Mouse (Mus musculus) limb, embryonic 10.5 days (tissue): ENCODE data around the gene Meaf6. TPM values are rescaled to one million over a fixed set of nuclear protein-coding genes. Genes with fewer than 3 reads are reported as not detected.
A peak's percentile ranks its signal among the peaks of the same experiment; 100 is the strongest.

Experiments
- DNase-seq: peaks from one replicate; pipeline ENCODE4 v3.0.0-alpha.2; 2017; ENCODE audit warnings: low spot score
- H3K27ac ChIP-seq: fragments of 300-500 bp; sonication (generic); 2 replicates; pipeline ENCODE4 v1.5.1; 2016; ENCODE audit warnings: mild to moderate bottlenecking
- H3K27me3 ChIP-seq: fragments of 300-500 bp; sonication (generic); 2 replicates; pipeline ENCODE4 v1.6.1; 2016; ENCODE audit warnings: low read depth, mild to moderate bottlenecking; ENCODE audit not compliant: poor library complexity, severe bottlenecking
- H3K36me3 ChIP-seq: fragments of 300-500 bp; sonication (generic); 2 replicates; pipeline ENCODE4 v1.6.1; 2016; ENCODE audit warnings: mild to moderate bottlenecking, moderate library complexity
- H3K4me1 ChIP-seq: fragments of 300-500 bp; sonication (generic); 2 replicates; pipeline ENCODE4 v1.6.1; 2016
- H3K4me3 ChIP-seq: fragments of 300-500 bp; sonication (generic); 2 replicates; pipeline ENCODE4 v1.5.1; 2016; ENCODE audit warnings: mild to moderate bottlenecking, moderate library complexity
- H3K9me3 ChIP-seq: fragments of 300-500 bp; sonication (generic); replicated peaks from 2 replicates; pipeline ENCODE4 v1.6.1; 2016; ENCODE audit warnings: mild to moderate bottlenecking
- WGBS: fragments of 180-500 bp; shearing (Covaris S2); methylation state at CpG from one replicate; pipeline ENCODE4 v1.1.7; 2016; 5-methylcytosine and 5-hydroxymethylcytosine counted together
- polyA plus RNA-seq: library from polyadenylated mRNA; unstranded; fragments of >200 nt; fragmentation: Nextera tagmentation; extraction: Ambion mirVana; gene quantifications from 2 replicates; pipeline ENCODE4 v1.2.1, GENCODE M21; 2016

Meaf6 gene
- polyA plus RNA-seq, 1 experiment from 2014 or later, result 70.9 TPM

DNA sequence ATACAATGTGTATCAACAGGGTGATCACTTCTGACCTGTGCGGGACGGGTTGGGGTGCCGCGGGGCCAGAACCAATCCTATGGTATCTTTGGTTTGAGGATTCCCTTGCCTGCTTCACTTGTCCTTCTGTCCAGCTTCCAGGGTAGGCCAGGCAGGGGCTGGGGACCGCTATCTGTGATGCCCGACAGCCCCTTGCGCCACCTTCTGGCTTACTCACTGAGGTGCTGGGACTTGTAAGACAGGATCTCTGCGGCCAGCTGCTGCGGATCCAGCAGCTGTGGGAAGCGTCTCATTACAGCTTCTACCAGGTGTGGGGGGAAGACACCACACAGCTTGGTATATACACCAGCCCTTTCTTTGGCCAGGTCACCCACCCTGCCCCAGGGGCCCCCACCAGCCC lies 34.1 kb downstream of the Meaf6 start:
- WGBS, result 24% methylated on average over 10 of the region's 10 CpGs
- Histone ChIP-seq H3K27ac (no peak overlapping the region), H3K27me3 (peaks cover 27% of the 10 kb centered on the region), H3K9me3 (no peaks in the 10 kb centered on the region), H3K4me1 (peaks cover 48% of the 10 kb centered on the region), H3K4me3 (no peak overlapping the region), H3K36me3 (no peaks in the 10 kb centered on the region)
- DNase-seq, result peak; percentile 64

DNA sequence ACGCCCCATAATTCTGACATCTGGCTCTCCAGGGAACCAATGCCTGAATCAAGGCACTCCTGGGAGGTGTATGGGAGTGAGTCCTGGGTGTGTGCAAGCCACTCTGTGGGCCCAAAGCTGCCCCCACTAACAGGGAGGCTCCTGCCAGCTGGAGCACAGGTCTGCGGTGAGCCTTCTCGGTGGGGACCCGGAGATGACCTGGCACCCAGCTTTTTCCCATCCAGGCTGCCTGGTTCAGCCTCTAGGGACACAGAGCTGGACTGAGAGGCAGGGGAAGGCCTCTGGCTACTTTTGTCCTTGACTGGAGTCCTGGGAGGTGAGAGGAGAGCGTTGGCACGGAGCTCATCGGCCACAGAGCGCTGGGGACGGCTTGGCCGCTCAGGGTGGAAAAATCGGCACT lies 34.8 kb downstream of the Meaf6 start:
- 95% methylated on average over 11 of the region's 11 CpGs for WGBS
- no peak overlapping the region for H3K4me3 ChIP-seq

DNA sequence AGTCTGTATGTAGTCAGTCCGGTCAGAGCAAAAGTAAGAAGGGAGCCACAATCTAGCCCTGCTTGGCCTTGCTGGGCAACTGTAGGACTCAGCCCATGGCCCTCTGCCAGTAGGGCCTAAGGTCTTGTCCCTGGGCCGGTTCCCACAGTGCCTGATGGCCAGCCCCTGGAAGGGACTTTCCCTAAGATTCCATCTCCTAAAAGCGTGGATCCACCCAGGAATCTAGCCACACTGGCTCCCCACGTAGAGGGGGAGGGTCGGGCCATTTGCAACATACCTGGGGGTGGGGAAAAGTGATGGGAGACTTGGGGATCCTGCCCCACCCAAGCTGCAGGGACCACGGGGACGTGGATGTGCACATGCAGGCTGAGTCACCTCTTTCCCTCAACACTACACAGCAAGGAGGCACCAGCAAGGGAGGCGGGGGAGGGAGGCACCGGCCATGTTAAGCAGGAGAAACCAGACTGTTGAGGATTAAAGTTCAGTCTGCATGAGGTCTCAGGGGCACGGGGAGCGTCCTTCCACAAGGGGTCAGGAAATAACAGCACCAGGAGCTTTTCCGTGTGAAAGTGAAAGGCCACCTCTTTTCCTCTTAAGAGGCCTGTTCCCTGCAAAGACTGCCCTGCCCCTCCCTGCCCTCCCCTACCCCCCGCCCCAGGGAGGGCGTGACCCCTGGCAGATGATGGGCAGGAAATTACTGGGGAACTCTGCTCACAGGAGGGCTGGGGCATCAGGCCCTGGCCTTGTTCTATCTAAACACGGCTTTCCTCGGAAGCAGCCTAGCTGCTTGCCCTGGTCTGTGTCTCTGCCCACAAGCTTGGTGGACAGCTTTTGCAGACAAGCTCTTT lies 37.7 kb downstream of the Meaf6 start:
- peaks cover 55% of the 10 kb centered on the region for H3K27me3 ChIP-seq
- H3K4me1 ChIP-seq, result peaks cover 44% of the 10 kb centered on the region
- peak overlapping the region; percentile 56 for H3K27ac ChIP-seq
- H3K4me3 ChIP-seq, result no peak overlapping the region
- WGBS, result 17% methylated on average over 16 of the region's 16 CpGs
- H3K36me3 ChIP-seq, result no peaks in the 10 kb centered on the region
- DNase-seq, result no peak
- H3K9me3 ChIP-seq, result no peaks in the 10 kb centered on the region

More for the DNA sequence above, 34.8 kb downstream of the Meaf6 start:
- DNase-seq, result no peak
- Histone ChIP-seq H3K9me3 (no peaks in the 10 kb centered on the region), H3K36me3 (no peaks in the 10 kb centered on the region), H3K27ac (no peak overlapping the region), H3K4me1 (peaks cover 48% of the 10 kb centered on the region), H3K27me3 (peaks cover 33% of the 10 kb centered on the region)

DNA sequence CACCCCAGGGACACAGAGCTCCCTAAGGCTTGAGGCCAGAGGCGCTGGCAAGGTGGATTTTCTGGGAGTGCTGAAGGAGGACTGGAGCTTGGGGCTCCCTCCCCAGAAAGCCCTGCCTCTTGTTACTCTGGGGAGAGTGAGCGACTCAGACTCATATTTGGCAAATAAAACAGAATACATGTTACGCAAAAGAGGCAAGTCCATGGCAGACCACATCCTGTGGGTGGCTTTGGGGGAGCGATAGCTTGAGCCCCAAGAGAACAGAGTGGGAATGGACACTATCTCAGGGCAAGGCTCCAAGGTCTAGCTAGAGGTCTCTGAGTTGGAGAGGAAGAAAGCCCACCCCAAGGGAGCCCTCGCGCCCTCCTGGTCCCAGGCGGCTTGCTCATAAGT lies 38.3 kb downstream of the Meaf6 start:
- DNase-seq, result no peak
- Histone ChIP-seq H3K27me3 (peaks cover 61% of the 10 kb centered on the region), H3K4me1 (peaks cover 50% of the 10 kb centered on the region), H3K36me3 (no peaks in the 10 kb centered on the region), H3K27ac (peak overlapping the region; percentile 56), H3K9me3 (no peaks in the 10 kb centered on the region), H3K4me3 (no peak overlapping the region)
- 71% methylated on average over 7 of the region's 7 CpGs for WGBS

DNA sequence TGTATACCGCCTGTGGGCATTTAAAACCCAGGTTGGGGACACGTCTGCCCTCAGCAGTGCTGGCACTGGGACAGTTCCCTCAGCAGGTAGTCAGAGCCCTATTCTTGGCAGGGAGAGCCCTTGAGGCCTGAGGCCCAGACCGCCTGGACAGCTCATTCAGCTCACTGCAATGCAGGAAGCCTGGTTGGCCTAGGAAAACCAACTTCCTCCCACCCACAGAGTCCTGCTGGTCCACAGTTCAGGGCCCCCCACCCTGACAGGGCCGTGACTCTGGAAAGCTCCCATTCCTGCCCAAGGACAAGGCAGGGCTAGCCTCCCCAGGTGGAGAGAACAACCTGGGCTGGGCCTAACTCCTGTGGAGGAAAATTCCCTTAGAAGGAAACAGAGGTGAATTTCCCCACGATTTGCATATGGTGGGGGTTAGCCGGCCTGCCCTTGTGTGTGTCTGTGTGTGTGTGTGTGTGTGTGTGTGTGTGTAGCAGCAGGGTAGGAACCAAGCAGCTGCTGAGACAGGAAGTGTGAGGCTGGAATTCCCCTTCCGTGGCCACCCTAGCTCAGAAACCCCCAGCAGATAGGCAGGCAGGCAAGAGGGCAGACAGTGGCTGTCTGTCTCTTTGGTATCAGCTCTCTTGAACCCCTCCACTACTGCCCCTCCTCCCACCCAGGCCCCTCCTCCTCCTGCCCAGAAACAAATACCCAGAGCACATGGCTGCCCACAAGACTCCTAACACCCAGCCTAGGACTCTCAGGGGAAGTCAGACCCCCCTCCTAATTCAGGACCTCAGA lies 39.7 kb downstream of the Meaf6 start:
- peak overlapping the region; percentile 1; the same call in 1 of the 2 replicates for H3K27ac ChIP-seq
- no peaks in the 10 kb centered on the region for H3K9me3 ChIP-seq
- no peak for DNase-seq
- H3K4me1 ChIP-seq, result peaks cover 47% of the 10 kb centered on the region
- WGBS, result 40% methylated on average over 7 of the region's 7 CpGs
- H3K27me3 ChIP-seq, result peaks cover 64% of the 10 kb centered on the region
- H3K4me3 ChIP-seq, result no peak overlapping the region
- no peaks in the 10 kb centered on the region for H3K36me3 ChIP-seq

DNA sequence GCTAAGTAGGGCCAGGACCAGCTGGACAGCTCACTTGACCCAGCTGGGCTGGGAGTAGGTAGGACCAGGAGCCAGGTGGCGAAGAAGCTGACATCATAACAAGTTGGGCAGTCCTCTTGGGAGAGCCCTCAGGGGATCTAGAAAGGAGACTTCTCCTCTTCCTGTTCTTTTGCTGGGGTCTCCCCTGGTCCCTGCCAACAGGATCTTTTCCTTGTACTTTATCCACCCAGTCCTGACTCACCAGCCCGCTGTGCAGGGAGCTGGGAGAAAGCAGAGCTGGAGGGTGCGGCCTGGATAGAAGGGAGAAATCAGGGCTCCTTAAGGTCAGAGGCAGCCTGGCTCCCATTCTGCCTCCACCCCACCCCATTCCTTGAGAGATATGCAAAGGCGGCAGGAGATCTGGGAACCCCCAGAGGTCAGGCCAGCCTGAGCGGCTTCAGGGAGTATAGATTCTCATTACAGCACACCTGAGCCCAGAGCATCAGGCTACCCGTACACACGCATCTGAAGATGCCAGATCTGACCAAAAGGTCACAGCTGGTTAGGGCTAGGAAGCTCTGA lies 40.5 kb downstream of the Meaf6 start:
- Histone ChIP-seq H3K4me1 (peaks cover 47% of the 10 kb centered on the region), H3K36me3 (no peaks in the 10 kb centered on the region), H3K27me3 (peaks cover 57% of the 10 kb centered on the region), H3K27ac (no peak overlapping the region), H3K9me3 (no peaks in the 10 kb centered on the region), H3K4me3 (no peak overlapping the region)
- 75% methylated on average over 7 of the region's 7 CpGs for WGBS
- DNase-seq, result no peak

DNA sequence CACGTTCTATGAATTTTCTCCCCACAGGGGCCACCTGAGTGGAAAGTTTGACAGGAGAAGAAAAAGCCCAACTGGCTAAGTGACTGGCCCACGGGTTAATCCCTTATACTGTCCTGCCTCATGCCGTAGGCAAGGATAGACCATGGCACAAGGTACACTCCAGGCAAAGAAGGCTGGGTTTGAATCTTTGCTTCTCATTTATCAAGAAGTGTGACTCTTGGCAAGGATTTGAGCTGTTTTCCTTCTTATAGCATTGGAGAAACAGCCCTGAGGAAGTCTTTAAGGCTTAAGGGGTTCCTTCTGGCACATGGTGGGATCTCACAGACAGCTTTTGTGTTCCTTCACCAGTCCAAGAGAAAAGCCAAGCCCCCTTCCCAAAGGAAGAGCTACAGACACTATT lies 41.3 kb downstream of the Meaf6 start:
- DNase-seq, result no peak
- Histone ChIP-seq H3K4me1 (peaks cover 47% of the 10 kb centered on the region), H3K9me3 (no peaks in the 10 kb centered on the region), H3K27ac (no peak overlapping the region), H3K4me3 (no peak overlapping the region), H3K36me3 (no peaks in the 10 kb centered on the region), H3K27me3 (peaks cover 49% of the 10 kb centered on the region)
- WGBS, result 91% methylated on average over 3 of the region's 3 CpGs

DNA sequence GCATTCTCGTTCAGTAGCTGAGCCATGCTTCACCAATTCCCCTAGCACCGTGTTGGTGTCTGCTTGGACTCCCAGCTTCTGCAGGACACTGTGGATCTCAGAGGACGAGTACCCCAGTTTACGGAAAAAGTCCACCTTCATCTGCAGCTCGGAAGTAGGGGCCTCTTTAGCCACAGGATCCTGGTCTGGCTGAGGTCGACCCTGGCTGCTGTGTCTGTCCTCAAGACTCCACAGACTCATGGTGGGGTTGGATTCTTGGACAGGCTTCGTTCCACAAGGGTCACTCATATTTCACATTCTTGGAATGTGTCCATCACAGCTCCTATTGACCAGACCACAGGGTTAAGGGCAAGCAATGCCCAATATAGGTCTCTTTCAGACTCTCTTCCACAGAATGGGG lies 41.8 kb downstream of the Meaf6 start:
- 0 out of 2 replicates have a peak overlapping the region, but pooled peaks have one; percentile 66 for H3K4me3 ChIP-seq
- H3K4me1 ChIP-seq, result peaks cover 47% of the 10 kb centered on the region
- DNase-seq, result no peak
- 85% methylated on average over 7 of the region's 7 CpGs for WGBS
- H3K27ac ChIP-seq, result no peak overlapping the region
- no peaks in the 10 kb centered on the region for H3K36me3 ChIP-seq
- no peaks in the 10 kb centered on the region for H3K9me3 ChIP-seq
- H3K27me3 ChIP-seq, result peaks cover 47% of the 10 kb centered on the region

DNA sequence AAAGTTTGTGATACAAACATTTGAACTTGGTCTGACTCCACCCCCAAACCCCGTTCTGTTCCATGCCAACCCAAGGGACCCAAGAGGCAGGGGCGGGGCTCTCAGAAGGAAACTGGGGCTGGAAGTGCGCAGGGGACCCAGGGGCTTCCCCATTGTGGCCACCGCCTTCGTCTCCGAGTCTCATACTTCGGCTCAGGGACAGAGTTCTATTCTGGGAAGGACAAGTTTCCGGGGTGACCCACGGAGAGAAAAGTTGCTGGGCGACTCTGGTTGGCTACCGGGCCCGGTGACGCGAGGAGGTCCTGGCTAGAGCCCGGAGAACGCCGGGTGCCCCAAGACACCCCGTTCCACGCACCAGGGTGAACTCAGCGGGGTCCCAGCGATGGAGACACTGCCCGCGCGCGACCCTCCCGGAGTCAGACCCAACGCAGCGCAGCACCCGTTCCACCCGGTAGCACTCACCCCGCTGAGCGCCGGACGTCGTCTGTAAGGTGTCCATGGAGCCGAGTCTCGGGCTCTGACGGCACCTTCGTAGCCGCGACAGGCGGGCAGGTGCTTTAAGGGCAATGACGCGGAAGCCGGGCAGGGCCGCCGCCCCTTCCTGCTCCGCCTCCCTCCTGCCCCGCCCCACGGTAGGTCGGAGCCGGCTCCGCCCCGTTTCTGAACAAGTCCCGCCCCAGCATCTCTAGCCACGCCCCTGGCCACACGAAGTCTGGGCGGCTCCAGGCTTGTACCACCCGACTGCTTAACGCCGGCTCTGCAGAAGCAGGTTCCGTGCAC lies 42.6 kb downstream of the Meaf6 start, which contains the start of gene Zc3h12a:
Gene Zc3h12a, minus strand, starts transcription at position 536 of the 780 bp plus-strand sequence.
- peak within 1 kb of the TSS; percentile 32; the same call in 1 of the 2 replicates for H3K27ac ChIP-seq

DNA sequence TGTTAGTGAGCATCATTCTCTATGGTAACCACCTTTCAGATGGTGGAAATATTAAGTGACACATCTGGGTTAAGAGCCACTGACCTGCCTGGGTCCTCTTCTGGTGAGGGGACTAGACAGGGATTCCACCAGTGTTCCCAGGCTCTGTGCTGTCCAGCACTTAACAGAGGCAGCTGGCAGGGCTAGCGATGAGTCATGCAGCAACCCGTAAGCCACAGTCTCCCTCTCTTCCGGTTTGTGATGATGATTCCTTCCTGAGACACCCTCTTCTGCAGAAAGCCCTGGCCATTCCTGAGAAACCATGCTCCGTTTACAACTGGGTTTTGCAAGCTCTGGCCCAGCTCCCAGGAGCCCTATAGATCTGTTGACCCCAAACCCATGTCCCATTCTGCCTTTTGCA lies 46.6 kb downstream of the Meaf6 start:
- Histone ChIP-seq H3K27me3 (peaks cover 25% of the 10 kb centered on the region), H3K36me3 (no peaks in the 10 kb centered on the region), H3K27ac (no peak overlapping the region), H3K4me3 (no peak overlapping the region), H3K9me3 (no peaks in the 10 kb centered on the region), H3K4me1 (peaks cover 18% of the 10 kb centered on the region)
- 79% methylated on average over 4 of the region's 4 CpGs for WGBS
- DNase-seq, result no peak

More for the DNA sequence above, 42.6 kb downstream of the Meaf6 start, which contains the start of gene Zc3h12a:
- WGBS, result 3% methylated on average over 62 of the region's 62 CpGs
- Histone ChIP-seq H3K27me3 (peaks cover 47% of the 10 kb centered on the region), H3K4me1 (peaks cover 41% of the 10 kb centered on the region), H3K36me3 (no peaks in the 10 kb centered on the region), H3K4me3 (peak within 1 kb of the TSS; percentile 66), H3K9me3 (no peaks in the 10 kb centered on the region)
- DNase-seq, result peak; percentile 87

DNA sequence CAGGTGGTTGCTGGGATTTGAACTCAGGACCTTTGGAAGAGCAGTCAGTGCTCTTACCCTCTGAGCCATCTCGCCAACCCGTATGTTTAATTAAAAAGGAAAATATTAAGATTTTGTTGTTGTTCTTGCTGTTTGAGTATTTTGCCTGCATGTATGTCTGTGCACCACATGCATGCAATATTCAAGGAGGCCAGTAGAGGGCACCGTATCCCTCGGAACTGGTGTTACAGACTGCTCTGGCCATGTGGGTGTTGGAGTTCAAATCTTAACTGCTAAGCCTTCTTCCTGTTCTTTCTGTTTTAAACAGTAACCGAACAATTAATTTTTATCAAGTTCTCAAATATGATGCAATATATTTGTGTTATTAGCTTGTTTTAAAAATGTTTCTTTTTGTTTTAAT lies 47.5 kb downstream of the Meaf6 start:
- no peaks in the 10 kb centered on the region for H3K36me3 ChIP-seq
- H3K4me1 ChIP-seq, result peaks cover 16% of the 10 kb centered on the region
- H3K27me3 ChIP-seq, result peaks cover 16% of the 10 kb centered on the region
- H3K27ac ChIP-seq, result no peak overlapping the region
- DNase-seq, result peak; percentile 77
- 28% methylated on average over 5 of the region's 5 CpGs for WGBS
- H3K9me3 ChIP-seq, result no peaks in the 10 kb centered on the region
- H3K4me3 ChIP-seq, result no peak overlapping the region

DNA sequence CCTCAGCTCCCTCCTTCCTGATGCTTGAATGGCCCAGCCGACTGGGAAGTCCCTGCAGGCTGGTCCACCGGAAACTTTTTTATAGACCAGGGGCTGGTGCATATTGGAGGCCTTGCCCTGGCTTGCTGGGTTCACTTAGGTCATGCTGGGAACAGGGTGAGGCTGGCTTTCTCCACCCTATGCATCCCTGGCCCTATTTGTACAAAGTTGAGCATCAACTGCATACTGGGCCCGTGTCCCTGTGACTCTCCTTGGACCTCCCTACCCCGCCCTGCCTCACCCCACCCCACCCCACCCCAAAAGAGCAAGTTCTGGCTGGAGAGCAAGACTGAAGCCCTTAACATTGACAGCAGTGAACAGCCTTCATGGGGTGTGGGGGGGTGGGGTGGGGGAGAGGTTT lies 49.3 kb downstream of the Meaf6 start:
- Histone ChIP-seq H3K4me3 (no peak overlapping the region), H3K27ac (no peak overlapping the region), H3K36me3 (no peaks in the 10 kb centered on the region), H3K4me1 (peaks cover 7% of the 10 kb centered on the region), H3K27me3 (no peaks in the 10 kb centered on the region; the same call in 1 of the 2 replicates), H3K9me3 (no peaks in the 10 kb centered on the region)
- WGBS, result 82% methylated on average over 4 of the region's 4 CpGs
- DNase-seq, result no peak
